Mouse (Mus musculus) T-helper 1 cell (primary cell): ENCODE measurements around the gene Arfgef2.

ENCODE experiments used
- in situ Hi-C: fragments of 300-600 bp; cut with MboI, MseI; formaldehyde crosslinking; loops from one replicate; pipeline ENCODE4 v1.15.1; 2025; ENCODE audit warnings: high pct_unique_total_duplicates

Arfgef2 gene

DNA sequence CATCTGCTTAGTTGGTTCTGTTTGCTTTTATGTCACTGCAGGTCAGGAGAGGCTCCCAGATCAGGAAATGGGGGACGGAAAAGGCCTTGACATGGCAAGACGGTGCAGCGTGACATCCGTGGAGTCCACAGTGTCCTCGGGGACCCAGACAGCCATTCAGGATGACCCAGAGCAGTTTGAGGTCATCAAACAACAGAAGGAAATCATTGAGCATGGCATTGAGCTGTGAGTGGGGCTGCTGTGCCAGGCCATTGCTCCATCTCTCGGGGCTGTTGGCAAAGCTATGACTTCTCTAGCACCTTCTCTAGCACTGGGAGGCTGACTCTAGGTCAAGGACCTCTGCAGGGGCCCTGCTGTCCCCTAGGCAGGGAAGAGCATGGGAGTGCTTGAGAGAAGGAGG, 51.0 kb downstream of the Arfgef2 start:
- in situ Hi-C loops: no loop called here

DNA sequence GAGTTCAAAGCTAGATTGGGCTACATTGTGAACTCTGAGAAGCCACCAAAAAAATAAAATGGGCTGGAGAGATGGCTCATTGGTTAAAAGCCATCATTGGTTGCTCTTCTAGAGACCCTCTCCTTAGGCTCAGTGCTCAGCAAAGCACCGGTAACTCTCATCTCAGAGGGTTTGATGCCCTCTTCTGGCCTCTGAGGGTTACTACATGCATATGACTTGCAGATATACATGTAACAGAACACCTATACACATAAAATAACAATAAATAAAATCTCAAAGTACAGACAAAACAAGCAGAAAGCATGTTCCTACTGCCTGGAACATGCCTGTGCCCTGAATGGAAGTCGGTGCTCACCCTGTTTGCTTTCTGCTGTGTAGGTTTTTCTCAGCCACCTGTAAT, 51.7 kb downstream of the Arfgef2 start:
- in situ Hi-C loops: no loop called here

- in situ Hi-C loops: no loop called here
These were observed 53.8 kb downstream of the Arfgef2 start for GRCm38 (mm10) chr2:166859214-166859613.

GRCm38 (mm10) chr2:166862505-166862904, 57.1 kb downstream of the Arfgef2 start:
- in situ Hi-C loops: no loop called here

DNA sequence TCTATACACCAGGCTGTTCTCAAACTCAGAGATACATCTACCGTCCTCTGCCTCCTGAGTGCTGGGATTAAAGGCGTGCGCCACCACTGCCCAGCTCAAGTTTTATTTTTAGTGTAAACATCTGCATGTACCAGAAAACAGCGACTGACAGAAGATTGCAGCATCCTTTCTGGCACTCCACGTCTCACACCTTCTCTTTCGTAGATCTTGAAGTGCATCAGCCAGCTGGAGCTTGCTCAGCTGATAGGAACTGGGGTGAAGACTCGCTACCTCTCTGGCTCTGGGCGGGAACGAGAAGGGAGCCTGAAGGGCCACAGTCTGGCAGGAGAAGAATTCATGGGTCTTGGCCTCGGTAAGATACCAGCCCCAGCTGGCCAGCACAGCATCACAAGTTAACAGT, 60.1 kb downstream of the Arfgef2 start:
- in situ Hi-C loops: no loop called here

- in situ Hi-C loops: no loop called here
These were observed 65.0 kb downstream of the Arfgef2 start for GRCm38 (mm10) chr2:166870271-166870865.

- in situ Hi-C loops: no loop called here
These were observed 65.5 kb downstream of the Arfgef2 start for GRCm38 (mm10) chr2:166870899-166871298.

DNA sequence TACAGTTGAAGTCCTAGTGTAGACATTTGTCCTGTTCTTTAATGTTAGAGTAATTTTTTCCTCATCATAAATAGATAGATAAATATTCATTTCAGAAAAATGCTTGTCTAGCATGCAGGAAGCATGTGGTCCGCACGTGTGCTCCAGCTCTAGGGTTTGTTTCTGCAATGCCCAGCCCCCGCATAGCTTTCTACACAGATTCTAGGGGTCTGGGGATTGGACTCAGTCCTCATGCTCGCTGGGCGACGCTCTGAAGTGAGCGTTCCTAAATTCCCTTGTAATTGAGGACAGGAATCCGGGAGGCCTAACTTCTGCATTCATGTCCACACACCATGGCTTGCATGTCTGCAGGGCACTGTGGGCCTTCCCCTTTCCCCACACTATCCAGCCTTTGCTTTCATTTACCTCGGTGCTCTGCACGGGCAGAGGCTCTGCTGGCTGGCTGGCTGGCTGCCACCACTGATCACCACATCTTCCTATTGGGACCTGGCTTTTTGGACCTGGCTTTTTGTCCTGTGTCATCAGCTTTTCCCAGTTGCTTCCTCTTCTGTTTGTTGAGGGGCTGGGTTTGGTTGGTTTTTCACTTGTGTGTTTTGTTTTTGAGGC, 69.4 kb downstream of the Arfgef2 start:
- in situ Hi-C loops: no loop called here

- in situ Hi-C loops: no loop called here
These were observed 70.2 kb downstream of the Arfgef2 start for GRCm38 (mm10) chr2:166875561-166875960.

- in situ Hi-C loops: no loop called here
These were observed 70.9 kb downstream of the Arfgef2 start for GRCm38 (mm10) chr2:166876331-166876730.

DNA sequence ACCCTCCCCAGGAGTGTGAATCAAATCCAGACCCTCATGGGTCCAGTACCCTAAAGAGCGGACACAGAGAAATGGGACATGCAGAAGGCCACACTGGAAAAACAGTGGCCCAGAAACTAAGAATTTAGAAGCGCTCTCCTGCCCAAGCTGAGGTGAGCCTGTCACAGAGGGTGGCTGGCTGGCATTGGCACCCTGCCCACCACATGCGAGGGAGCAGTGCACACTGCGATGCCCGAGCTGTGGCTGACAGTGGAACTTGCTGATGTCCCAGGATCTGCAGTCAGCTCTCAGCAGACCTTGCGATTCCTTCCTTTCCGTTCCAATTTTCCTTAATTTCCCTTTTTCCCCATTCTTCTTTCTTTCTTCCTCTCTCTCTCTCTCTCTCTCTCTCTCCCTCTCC, 79.7 kb downstream of the Arfgef2 start:
- in situ Hi-C loops: loop anchor here (10.0 kb wide), 1 partner anchor 1870 kb away; no protein-coding TSS in a partner anchor

GRCm38 (mm10) chr2:166885619-166886018, 80.2 kb downstream of the Arfgef2 start:
- in situ Hi-C loops: loop anchor here (10.0 kb wide), 1 partner anchor 1871 kb away; no protein-coding TSS in a partner anchor

GRCm38 (mm10) chr2:166886231-166886630, 80.8 kb downstream of the Arfgef2 start:
- in situ Hi-C loops: loop anchor here (10.0 kb wide), 1 partner anchor 1871 kb away; no protein-coding TSS in a partner anchor

- in situ Hi-C loops: loop anchor here (10.0 kb wide), 1 partner anchor 1873 kb away; no protein-coding TSS in a partner anchor
These were observed 82.4 kb downstream of the Arfgef2 start for GRCm38 (mm10) chr2:166887816-166888215.

GRCm38 (mm10) chr2:166891366-166891880, 86.0 kb downstream of the Arfgef2 start:
- in situ Hi-C loops: no loop called here

DNA sequence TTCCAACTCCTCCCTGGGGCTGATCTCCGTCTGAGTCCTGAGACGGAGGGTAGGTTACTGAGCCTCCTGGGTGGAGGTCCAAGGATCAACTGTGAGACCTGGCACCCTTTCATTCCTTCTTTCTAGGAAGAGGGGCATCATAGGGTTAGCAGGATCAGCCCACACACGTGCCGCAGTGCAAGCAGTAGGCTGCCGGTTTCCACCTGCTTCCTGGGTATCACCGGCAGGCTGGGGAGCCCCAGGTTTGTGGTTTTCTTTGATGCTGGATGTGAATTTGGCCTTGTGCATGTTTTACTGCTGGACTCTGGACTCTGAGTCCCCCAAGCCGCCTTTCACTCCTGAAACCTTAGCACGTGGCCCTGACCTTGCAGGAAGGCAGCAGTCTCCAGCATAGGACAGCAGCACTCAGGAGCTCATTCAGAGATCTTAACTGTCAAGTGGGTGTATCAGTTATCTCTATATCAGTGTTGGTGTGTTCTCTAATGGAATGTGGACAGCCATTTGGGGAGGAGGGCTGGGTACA, 86.8 kb downstream of the Arfgef2 start:
- in situ Hi-C loops: no loop called here

DNA sequence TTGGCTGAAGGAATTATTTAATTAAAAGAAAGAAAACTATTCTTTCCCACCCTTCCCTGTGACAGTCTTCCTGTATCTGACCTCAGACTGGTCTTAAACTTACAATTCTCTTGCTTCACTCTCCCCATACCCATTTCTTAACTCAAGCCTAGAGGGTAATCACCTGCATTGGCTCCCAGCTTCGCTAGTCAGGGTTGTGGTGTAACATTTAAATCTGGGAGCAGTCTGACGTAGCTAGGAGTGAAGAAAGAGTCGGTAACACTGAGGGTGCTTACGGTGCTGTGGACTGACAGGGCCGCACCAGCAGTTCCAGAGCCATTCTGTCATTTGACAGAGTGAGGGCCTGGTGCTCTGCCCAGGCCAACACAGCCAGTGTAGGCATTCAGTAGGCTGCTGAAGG, 87.6 kb downstream of the Arfgef2 start:
- in situ Hi-C loops: no loop called here

- in situ Hi-C loops: no loop called here
These were observed 91.0 kb downstream of the Arfgef2 start for GRCm38 (mm10) chr2:166896368-166896767.

- in situ Hi-C loops: no loop called here
These were observed 91.6 kb downstream of the Arfgef2 start for GRCm38 (mm10) chr2:166896974-166897373.

DNA sequence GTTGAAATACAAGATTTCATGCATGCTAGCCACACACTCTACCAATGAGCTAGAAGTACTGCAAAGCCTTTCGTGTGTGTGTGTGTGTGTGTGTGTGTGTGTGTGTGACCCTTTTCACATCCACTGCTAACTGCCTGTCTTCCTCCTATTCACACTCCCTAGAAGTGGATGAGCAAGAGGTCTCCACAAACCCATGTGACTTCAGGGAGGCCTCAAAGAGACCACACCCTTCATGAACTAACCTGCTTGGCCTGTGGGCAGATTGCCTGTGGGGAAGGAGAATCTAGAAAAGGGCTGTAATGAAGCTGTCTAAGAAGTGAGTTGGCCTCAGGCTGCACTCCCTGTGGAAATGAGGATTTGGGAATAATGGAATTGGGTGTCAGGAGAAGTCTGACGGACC, 93.8 kb downstream of the Arfgef2 start:
- in situ Hi-C loops: no loop called here

GRCm38 (mm10) chr2:166899746-166900145, 94.4 kb downstream of the Arfgef2 start:
- in situ Hi-C loops: no loop called here

- in situ Hi-C loops: no loop called here
These were observed 95.6 kb downstream of the Arfgef2 start for GRCm38 (mm10) chr2:166900792-166901505.
